Mouse (Mus musculus): ENCODE data around the gene Zfp934. TPM values are rescaled to one million over a fixed set of nuclear protein-coding genes. Genes with fewer than 3 reads are reported as not detected.
A peak's percentile ranks its signal among the peaks of the same experiment; 100 is the strongest.
"Not testable (repeated sequence)": the region's sequence is repeated elsewhere in the genome, so short reads cannot be mapped to it uniquely, and the experiment has no call there.

The Zfp934 gene
- 1 to 10 TPM; 2.7 to 3.7 TPM for total RNA-seq (2021)
- long read RNA-seq, experiment 1, partial matches to known transcripts = 0 of 3 reads
- long read RNA-seq, experiment 1, other reads (novel, unspliced or antisense) = 2 of 3 reads
- long read RNA-seq, experiment 2, partial matches to known transcripts = 0 of 3 reads
- long read RNA-seq, experiment 2, other reads (novel, unspliced or antisense) = 2 of 3 reads

DNA sequence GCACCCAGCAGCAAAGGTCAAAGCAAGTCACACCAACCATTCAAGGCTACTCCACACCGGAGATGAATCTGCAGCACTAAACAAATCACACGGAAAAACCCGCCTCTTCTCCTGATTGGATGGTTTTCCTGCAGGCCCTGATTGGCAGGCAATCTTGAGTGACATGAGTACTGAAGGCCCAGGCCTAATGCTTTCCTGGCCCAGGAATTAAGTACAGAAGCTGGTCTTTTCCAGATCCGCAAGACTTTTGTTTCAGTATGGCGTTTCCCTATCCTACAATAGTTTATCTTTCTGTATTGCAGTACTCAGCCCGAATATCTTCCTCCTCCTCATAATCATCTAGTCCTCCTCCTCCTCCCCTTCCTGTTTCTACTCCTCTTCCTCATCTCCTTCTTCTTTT is at the start of gene Zfp934:
Zfp934 (minus strand) TSS at position 101 of the 400 bp plus-strand sequence.
- DNase-seq; intact Hi-C loops (cut with DNase I; ENCODE audit: low total_unique reads): not testable (repeated sequence)

DNA sequence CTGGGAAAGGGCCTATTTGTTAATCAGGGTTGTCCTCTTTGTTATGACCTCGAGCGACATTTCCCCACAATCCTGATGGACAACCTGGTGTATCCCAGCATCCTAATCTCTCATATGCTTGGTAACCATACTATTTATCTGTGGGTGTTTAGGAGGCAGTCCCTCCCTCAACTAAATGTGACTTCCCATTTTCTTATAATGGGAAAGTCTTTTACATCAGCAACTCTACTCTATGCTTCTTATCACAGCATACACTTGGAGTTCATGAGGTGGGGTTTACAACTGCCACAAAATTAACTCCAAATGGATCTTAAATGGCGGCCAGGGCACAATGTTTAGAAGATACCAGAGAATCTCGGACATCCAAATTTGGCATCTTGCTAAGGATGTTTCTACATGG is 46.5 kb upstream of the Zfp934 start:
- intact Hi-C loops (cut with DNase I; ENCODE audit: low total_unique reads); DNase-seq: not testable (repeated sequence)

DNA sequence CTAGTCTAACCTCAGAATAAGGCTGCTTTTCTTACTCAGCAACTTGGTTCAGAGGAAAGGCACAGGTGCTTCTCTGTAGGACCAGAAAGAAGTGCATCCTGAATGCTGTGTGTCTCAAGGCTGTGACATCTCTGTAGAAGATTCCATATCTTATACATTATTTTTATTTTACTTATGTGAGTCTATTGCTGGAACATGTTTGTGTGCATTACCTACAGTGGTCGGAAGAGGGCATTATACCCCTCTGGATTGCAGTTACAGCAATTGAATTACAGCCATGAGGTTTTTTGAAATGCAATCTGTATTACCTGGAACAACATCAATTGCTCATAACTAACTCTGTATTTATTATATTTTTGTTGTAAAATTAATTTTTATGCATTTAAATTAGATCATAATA is 9.3 kb downstream of the Zfp934 start:
- DNase-seq; intact Hi-C loops (cut with DNase I; ENCODE audit: low total_unique reads): not testable (repeated sequence)

GRCm38 (mm10) chr13:62558189-62559110 is 12.5 kb downstream of the Zfp934 start, which contains the start of gene Zfp935:
Gene Zfp935, minus strand, starts transcription at chr13:62558511.
- peak; percentile 53 for DNase-seq
- intact Hi-C loops (cut with DNase I; ENCODE audit: low total_unique reads) = not testable (repeated sequence)

DNA sequence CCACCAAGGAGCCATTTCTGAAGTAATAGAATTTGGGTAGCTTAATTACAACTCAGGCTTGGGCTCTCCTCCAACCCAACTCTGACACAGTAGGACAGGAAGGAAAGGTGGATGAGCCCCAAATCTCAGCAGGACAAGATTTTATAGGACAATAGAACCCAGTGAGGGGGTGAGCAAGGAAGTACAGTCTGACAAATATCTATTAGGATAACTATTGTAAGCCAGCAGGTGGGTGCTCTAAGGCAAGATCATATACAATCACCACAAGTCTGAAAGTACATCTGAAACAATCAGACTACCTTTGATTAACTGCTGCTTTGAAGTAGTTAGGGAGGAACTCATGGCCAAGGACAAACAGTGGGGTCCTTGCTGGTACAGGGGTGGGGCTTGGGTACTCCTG is 40.9 kb downstream of the Zfp934 start:
- DNase-seq; intact Hi-C loops (cut with DNase I; ENCODE audit: low total_unique reads): not testable (repeated sequence)

DNA sequence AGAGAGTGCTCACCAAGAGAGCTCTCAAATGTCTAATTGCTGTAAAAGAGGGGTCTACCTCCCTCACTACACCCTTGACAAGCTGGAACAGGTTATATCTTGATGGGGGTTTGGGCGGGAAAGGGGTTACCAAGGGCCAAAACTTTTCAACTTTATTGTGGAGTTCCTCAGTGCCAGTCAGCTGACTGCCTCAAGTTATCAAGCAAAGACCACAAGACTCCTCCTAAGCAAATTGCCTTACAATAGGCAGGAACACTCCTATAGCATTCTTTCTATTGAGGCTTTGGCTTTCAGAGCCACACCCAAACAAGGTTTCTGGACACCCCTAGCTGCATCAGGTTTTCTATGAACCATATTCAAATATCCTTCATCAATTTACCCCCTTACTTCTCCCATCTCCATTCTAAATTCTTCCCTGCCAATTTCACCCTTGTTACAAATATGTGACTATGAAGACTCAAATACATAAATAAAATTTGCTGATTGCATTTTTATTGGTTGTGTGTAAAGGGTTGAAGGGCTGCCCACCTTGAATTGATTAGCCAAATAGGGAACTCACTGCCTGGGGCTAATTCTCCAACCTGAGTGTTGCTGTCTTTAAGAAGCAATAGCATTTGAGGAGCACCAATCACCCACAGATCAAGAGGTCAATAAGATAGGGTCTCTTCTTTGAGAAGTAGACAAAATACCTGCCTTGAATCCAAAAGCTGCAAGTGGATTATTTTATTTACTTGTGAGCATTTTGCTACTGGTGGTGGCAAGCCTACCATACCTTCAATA is 60.2 kb downstream of the Zfp934 start:
- intact Hi-C loops (cut with DNase I; ENCODE audit: low total_unique reads) = not testable (repeated sequence)

DNA sequence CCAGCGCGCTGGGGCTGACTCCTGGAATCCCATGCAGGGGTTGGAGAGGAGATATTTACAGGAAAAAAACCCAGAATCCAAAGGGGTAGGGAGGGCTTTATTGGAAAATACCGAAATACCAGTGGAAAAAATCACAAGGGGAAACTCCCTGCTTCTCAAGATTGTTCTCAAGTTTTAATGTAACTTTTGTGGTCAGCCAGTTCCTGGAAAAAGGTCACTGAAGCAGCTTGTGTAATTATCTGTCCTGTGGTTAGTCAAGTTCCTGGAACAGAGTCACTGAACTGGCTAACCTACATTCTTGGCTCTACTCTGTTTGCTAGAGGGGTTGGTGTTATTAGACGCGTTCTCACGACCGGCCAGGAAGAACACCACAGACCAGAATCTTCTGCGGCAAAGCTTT is 98.3 kb downstream of the Zfp934 start:
- DNase-seq; intact Hi-C loops (cut with DNase I; ENCODE audit: low total_unique reads): not testable (repeated sequence)

More for the DNA sequence above, 60.2 kb downstream of the Zfp934 start:
- DNase-seq = not testable (repeated sequence)

DNA sequence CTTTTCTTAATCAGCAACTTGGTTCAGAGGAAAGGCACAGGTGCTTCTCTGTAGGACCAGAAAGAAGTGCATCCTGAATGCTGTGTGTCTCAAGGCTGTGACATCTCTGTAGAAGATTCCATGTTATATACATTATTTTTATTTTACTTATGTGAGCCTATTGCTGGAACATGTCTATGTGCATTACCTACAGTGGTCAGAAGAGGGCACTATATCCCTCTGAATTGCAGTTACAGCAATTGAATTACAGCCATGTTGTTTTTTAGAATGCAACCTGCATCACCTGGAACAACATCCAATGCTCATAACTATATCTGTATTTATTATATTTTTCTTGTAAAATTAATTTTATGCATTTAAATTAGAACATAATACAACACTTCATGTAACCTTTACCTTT is 101.1 kb downstream of the Zfp934 start:
- DNase-seq; intact Hi-C loops (cut with DNase I; ENCODE audit: low total_unique reads): not testable (repeated sequence)

- intact Hi-C loops (cut with DNase I; ENCODE audit: low total_unique reads) = not testable (repeated sequence)
- DNase-seq = peak; percentile 85
These were observed 104.3 kb downstream of the Zfp934 start, which contains the start of gene Gm49359 for GRCm38 (mm10) chr13:62466424-62467334. Gene Gm49359, minus strand, starts transcription at chr13:62466832.

Small RNA genes lying within 50 kb of the gene (microRNA-seq; reads per million reads assigned to microRNA genes)
- 0 reads per million in 2 experiments for gene Gm22256

Other genes with a start within 250 kb of the Zfp934 start
- gene Gm3604, start 188.0 kb downstream of the Zfp934 start, total RNA-seq (2021) = under 1 TPM; 0.42 to 0.43 TPM
- gene Gm49359, start 104.4 kb downstream of the Zfp934 start, total RNA-seq (2021) = 1 to 10 TPM; 6.2 to 7.3 TPM
- gene Zfp935, start 12.7 kb downstream of the Zfp934 start, total RNA-seq (2021) = under 1 TPM in 1 of 2 experiments, not detected in 1; 0.55 TPM
- gene 6720489N17Rik, start 53.0 kb upstream of the Zfp934 start, total RNA-seq (2021) = 1 to 10 TPM in 1 of 2 experiments, under 1 TPM in 1; 0.66 to 1.6 TPM
- gene Platr25, start 189.5 kb upstream of the Zfp934 start, total RNA-seq (2021) = 1 to 10 TPM; 2.9 to 3.6 TPM
- gene Gm5141, start 214.6 kb upstream of the Zfp934 start, total RNA-seq (2021) = 1 to 10 TPM in 1 of 2 experiments, under 1 TPM in 1; 0.69 to 1.2 TPM

Measured in gastrocnemius, postnatal 14 days (tissue).